Mouse (Mus musculus) mouse trophoblast stem cell (cell line): Measurements from ENCODE around the gene Cep83.

Experiments
- in situ Hi-C, 2 experiments: fragments of 300-500 bp; cut with MseI, MboI; formaldehyde crosslinking; loops; 2 replicates in 1 of 2; 3 replicates in 1 of 2; pipeline ENCODE4 v1.15.1; 2025

The Cep83 gene

GRCm38 (mm10) chr10:94827325-94827724 lies 138.9 kb downstream of the Cep83 start:
- in situ Hi-C loops: no loop called here

- in situ Hi-C loops: no loop called here
Observed at GRCm38 (mm10) chr10:94827890-94828733, 139.7 kb downstream of the Cep83 start.

- in situ Hi-C loops: no loop called here
Observed at GRCm38 (mm10) chr10:94828734-94829230, 140.3 kb downstream of the Cep83 start.

GRCm38 (mm10) chr10:94829407-94829806 lies 141.0 kb downstream of the Cep83 start:
- in situ Hi-C loops: no loop called here

GRCm38 (mm10) chr10:94835874-94836273 lies 147.4 kb downstream of the Cep83 start:
- in situ Hi-C loops: no loop called here
